Mouse (Mus musculus): ENCODE results near the gene Smpdl3b.
"Not testable (repeated sequence)": the region's sequence is repeated elsewhere in the genome, so short reads cannot be mapped to it uniquely, and the experiment has no call there.

The Smpdl3b gene

DNA sequence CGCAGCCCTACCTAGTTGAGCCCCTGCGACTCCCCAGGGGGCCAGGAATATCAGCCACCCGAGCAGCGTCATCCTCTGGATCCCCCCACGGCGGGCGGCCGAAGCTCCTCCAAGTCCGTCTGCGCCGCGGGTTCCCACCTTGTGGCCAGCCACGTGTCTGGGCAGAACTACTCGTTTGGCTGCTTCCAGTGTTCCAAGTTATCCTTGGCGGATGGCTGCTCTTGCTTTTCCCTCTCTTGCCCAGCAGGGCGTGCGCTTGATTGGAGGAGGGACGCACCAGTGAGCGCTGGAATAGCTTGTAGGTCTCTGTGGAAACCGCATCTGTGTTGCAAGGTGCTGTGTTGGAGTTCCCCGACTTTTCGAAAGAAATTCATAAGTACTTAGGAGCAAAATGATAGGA lies at the start of gene Smpdl3b:
Gene Smpdl3b (minus strand): TSS at position 279 of the 400 bp plus-strand sequence.
- DNase-seq (ENCODE audit: low read depth, low spot score), result peak; percentile 87

DNA sequence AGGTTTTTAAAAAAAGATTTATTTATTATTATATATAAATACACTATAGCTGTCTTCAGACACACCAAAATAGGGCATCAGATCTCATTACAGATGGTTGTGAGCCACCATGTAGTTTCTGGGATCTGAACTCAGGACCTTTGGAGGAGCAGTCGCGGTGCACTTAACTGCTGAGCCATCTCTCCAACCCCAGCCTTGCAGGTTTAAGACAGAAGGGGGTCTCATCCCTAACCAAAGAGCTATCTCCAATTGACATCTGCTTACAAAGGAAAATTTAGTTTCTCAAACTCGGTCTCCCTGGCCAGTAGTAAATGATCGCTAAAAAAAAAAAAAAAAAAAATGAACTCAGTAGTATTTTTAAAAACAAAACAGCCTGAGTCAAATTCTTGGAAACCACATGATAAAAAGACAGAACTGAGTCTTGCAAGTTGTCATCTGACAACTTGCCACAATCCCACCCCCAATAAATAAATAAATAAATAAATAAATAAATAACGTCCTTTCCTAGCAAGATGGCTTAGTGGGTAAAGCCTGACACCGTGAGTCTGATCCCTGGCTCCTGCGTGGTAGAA lies 49.7 kb upstream of the Smpdl3b start:
- no peak for DNase-seq (ENCODE audit: low read depth, low spot score)

DNA sequence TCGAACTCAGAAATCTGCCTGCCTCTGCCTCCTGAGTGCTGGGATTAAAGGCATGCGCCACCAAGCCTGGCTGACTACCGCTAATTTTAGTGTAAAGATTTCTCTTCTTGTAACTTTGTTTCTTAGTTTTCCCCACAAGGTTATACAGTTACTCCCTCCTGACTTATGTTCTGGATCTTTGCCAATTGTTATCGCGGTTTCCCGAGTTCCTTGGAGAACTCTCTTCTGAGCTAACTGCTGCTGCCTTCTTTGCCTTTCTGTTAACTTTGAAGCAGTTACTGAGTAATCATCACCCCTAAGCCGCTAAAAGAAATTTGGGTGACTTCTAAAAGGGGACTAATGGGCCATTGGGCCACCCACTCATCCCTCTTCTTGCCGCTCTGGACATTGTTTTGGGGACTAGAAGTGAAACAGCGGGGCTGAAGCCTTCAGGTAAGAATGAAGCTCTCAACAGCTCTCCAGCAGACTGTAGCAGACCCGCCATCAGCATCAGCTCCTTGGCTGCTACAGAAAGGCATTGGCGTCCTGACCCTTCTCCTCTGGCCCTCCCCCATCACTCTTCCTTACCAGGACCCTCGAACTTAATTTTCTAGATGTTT lies 48.6 kb upstream of the Smpdl3b start:
- DNase-seq (ENCODE audit: low read depth, low spot score), result no peak

DNA sequence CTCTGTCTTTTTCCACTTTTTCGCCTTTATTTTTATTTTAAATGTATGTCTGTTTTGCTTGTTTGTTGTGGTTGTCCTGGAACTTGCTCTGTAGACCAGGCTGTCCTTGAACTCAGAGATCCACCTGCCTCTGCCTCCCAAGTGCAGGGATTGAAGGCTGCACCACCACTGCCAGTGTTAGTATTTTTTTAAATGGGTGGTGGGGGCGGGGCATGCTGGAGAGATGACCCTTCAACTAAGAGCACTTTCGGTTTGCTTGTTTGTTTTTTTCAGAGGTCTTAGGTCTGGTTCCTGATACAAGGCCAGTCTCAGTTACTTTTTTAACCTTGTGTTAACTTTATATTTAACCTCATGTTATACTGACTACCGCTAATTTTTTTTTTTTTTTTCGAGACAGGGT lies 48.1 kb upstream of the Smpdl3b start:
- no peak for DNase-seq (ENCODE audit: low read depth, low spot score)

GRCm38 (mm10) chr4:132804331-132804730 lies 47.3 kb upstream of the Smpdl3b start:
- no peak for DNase-seq (ENCODE audit: low read depth, low spot score)

GRCm38 (mm10) chr4:132803876-132804275 lies 46.8 kb upstream of the Smpdl3b start:
- no peak for DNase-seq (ENCODE audit: low read depth, low spot score)

DNA sequence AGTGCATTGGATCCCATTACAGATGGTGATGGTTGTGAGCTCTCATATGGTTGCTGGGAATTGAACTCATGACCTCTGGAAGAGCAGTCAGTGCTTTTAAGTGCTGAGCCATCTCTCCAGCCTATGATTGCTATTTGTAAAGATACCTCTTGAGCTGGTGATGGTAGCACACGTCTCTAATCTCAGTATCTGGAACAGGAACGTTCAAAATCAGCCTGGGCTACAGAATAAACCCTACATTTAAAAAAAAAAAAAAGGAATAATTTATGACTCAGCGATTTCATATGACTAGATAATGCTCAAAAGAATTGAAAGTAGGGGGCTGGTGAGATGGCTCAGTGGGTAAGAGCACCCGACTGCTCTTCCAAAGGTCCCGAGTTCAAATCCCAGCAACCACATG lies 46.2 kb upstream of the Smpdl3b start:
- no peak for DNase-seq (ENCODE audit: low read depth, low spot score)

DNA sequence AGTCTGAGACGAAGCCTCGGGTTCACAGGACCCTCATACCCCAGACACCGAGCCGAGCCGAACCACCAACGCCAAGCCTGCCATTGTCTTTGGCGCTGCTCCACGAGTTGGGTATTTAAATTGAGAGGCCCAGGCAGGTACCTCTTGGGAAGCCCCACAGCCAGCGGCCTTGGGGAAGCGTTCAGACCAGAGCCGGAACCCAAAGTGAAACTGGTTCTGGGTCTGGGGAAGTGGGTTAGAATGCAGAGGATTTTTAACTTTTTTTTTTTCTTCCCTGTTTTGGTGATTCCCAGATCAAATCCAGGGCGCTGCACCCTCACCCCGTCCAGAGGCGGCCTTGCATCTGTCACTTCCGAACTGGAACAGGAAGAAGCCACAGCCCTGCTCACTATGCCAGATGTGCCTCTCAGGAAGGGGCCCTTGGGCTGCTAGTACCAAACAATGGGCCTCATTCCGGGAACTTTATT lies 45.2 kb upstream of the Smpdl3b start:
- DNase-seq (ENCODE audit: low read depth, low spot score), result peak; percentile 65

DNA sequence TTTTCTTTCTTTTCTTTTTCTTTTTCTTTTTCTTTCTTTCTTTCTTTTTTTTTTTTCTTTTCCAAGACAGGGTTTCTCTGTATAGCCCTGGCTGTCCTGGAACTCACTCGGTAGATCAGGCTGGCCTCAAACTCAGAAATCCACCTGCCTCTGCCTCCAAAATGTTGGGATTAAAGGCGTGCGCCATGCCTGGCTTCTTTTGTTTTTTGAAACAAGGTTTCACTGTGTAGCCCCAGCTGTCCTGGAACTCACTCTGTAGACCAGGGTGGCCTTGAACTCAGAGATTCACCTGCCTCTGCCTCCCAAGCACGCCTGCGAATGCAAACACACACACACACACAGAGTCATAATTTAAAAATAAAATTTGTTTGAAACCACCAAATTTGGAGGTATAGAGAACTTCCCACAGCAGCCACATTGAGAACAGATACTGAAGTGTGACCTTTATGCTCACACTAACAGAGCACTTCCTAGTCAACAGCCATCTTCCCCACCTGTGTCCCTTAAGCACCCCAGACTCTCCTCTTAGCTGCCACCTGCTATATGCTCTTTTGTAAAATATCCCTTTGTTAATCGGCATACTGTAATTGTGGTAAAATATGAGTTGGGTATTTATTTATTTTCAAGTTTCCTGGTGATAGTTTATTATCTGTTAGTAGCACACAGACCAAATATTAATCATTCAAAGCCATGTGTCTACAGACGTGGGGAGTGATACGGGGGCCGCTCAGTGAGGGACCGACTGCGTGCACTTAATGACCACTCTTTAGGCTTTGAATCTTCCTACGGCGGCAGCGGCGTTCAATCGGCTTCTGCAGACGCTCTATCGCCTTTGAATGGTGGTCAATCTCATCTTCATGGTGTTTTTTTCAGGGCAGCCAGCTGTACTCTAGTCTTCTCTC lies 44.4 kb upstream of the Smpdl3b start:
- DNase-seq (ENCODE audit: low read depth, low spot score), result no peak

DNA sequence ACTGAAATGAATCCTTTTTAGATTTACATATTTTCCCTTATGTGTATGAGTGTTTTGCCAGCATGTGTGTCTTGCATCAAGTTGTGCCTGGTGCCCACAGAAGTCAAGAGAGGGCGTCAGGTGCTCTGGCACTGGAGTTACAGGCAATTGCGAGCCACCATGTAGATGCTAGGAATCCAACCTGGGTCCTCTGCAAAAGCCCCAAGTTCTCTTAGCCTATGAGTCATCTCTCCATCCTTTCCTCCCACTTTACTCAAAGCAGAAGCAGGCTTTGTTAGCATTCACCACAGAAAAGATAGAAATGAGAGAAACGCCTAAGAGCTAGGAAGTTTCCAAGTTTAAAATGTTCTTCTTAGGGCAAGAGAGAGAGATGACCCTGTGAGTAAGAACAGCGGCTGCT lies 42.8 kb upstream of the Smpdl3b start:
- DNase-seq (ENCODE audit: low read depth, low spot score), result no peak

- DNase-seq (ENCODE audit: low read depth, low spot score), result not testable (repeated sequence)
Observed at GRCm38 (mm10) chr4:132798666-132799065, 41.6 kb upstream of the Smpdl3b start.

- DNase-seq (ENCODE audit: low read depth, low spot score), result no peak
Observed at GRCm38 (mm10) chr4:132798028-132798427, 41.0 kb upstream of the Smpdl3b start.

DNA sequence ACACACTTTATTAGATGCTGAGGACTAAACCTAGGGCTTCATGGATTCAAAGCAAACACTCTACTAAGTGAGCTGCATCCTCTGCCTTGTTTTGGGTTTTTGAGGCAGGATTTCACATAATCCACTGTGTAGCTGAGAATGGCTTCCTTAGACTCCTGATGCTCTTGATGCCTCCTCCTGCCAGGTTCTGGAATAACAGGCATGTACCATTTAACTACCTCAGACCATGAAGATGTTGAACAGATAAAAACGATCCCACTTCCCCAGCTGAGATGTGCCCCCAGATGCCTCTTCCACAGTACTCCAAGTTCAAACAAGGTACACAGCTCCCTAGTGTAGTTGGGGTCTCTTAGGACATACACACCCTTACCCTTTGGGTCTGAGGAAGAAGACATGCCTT lies 40.4 kb upstream of the Smpdl3b start:
- DNase-seq (ENCODE audit: low read depth, low spot score), result no peak

DNA sequence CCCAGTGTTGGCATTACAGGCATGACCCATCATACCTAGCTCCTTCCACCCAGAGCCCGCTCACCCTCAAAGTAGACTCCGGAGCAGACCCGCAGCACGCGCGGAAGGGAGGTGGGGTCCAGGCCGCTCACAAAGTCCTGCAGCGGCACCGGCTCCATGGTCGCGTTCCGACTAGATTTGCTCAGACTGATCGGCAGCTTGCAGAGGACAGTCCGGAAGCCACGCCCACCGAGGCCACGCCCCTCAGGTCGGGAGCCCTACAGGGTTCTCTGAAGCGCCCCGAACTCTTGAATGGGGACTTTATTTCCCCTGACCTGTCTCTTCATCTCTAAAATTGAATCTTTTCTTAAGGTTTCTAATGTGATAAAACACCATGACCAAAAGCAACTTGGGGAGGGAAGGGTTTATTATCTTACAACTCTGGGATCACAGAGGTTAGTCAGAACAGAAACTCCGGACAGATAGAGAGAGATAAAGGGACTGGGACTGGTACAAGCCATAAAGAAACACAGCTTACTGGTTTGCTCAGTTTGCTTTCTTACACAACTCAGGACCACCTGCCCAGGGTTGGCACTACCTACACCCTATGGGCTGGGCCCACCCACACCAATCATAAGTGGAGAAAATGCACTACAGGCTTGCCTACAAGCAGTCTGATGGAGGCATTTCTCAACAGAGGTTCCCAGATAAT lies 39.3 kb upstream of the Smpdl3b start, which contains the start of gene Themis2:
Gene Themis2 (minus strand): TSS at position 192 of the 691 bp plus-strand sequence.
- peak; percentile 89 for DNase-seq (ENCODE audit: low read depth, low spot score)

- DNase-seq (ENCODE audit: low read depth, low spot score), result no peak
Observed at GRCm38 (mm10) chr4:132795171-132795570, 38.1 kb upstream of the Smpdl3b start.

DNA sequence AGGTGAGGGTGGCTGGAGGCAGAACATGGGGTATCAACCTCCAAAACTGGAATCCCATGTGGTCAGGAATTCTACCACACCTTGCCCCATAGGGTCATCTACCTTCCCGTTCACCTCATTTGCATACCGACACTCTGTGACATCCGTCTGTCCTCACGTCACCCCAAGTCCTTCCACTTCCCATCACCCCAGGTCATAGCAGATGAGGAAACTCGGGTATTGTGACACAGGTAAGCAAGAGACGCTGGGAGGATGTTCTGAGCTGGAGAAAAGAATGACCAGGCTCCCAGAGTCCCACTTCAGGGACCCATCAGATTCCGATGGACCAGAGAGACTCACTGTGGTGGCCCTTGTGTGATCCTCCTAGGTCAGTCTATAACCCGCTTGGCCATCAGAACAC lies 37.7 kb upstream of the Smpdl3b start:
- DNase-seq (ENCODE audit: low read depth, low spot score), result no peak

DNA sequence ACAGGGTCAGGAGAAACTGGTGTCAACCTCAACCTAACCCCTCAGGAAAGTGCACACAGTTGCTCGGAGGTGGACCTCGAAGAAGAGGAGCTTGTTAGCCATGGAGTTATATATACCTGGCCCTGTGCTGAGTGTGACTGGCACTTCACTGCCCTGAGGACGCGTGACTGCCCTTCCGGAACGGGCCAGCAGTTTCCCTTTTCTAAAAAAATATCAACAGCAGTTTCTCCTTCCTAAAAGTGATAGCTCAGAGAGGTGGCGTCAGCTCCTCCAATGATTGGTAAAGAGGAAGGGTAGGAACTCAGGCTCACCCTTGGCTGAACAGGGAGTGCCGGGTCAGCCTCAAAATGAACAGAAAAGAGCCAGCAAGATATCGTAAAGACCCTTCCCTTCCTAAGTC lies 37.0 kb upstream of the Smpdl3b start:
- DNase-seq (ENCODE audit: low read depth, low spot score), result no peak

DNA sequence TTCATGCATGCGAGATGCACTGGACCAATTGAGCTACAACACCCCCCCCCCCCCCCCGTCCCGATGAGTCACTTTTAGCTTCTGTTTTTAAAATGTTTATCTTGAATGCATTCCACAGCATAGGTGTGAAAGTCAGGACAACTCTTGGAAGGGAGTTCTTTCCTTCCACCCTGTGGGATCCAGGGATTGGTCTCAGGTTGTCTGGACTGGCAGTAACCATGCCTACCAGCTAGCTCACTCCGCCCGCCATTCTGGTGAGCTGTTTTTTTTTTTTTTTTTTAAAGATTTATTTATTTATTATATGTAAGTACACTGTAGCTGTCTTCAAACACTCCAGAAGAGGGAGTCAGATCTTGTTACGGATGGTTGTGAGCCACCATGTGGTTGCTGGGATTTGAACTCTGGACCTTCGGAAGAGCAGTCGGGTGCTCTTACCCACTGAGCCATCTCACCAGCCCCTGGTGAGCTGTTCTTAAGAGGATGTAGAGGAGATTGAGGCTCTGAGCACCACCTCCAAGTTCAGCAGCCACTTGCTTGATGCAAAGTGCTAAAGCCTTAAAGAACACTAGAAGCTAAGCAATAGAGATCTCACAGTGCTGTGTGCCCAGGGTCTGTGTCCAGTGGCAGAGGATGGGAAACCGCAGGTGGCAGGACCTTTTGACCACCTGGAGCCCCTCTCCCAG lies 36.4 kb upstream of the Smpdl3b start:
- DNase-seq (ENCODE audit: low read depth, low spot score), result peak; percentile 46

DNA sequence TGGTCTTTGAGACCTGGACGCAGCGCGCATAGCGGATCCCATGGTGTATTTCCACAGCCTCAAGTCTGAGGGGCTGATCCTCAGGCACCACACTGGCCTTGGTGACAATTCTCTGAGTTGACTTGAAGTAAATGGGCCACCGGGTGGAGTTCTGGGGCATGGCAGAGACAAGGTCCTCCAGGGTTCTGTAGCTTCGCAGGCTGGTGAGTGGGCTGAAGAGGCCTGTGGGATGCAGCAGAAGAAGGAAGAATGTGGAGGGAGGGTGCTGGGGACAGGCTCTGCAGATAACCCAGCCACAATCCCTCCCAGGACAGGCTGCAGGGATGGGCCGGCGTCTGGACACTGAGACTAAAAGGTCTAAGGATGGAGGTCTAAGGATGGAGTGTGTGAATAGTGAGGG lies 32.7 kb upstream of the Smpdl3b start:
- DNase-seq (ENCODE audit: low read depth, low spot score), result no peak

DNA sequence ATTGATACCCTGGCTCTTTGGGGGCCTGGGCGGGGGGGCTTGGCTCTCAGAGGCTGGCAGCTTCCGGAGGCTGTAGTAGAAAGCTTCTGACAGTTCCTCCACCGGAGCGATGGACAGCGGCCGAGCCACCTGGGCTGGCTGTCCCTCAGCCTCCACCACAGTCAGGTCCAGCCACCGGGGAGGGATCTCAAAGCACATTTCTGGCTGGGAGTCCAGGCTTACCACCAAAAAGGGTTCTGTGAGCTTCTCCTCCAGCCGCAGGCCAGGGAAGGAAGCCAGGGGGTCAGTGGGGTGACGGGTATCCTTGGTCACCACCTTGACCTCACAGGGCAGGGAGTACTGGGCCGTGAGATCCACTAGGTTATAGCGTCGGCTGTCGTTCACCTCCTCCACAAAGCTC lies 28.2 kb upstream of the Smpdl3b start:
- no peak for DNase-seq (ENCODE audit: low read depth, low spot score)

- no peak for DNase-seq (ENCODE audit: low read depth, low spot score)
Observed at GRCm38 (mm10) chr4:132783732-132784131, 26.7 kb upstream of the Smpdl3b start.

All from R1 (cell line).